Mouse (Mus musculus): Measurements from ENCODE around the gene Umod. TPM values are rescaled to one million over a fixed set of nuclear protein-coding genes. Genes with fewer than 3 reads are reported as not detected.

Gene Umod
- polyA plus RNA-seq, 1 experiment from 2014 or later = not detected

Other genes starting within 250 kb of the Umod start
- not detected in 2 replicates for gene Gp2, start 20.0 kb downstream of the Umod start, polyA plus RNA-seq (2016; fragmentation: Nextera tagmentation; extraction: Ambion mirVana)
- not detected in 2 replicates for gene Acsm5, start 40.2 kb upstream of the Umod start, polyA plus RNA-seq (2016; fragmentation: Nextera tagmentation; extraction: Ambion mirVana)
- gene Pdilt, start 44.2 kb upstream of the Umod start, polyA plus RNA-seq (2016; fragmentation: Nextera tagmentation; extraction: Ambion mirVana) = 0.06 TPM in 1 of 2 replicates, not detected in the other
- not detected in 2 replicates for gene Acsm2, start 75.1 kb upstream of the Umod start, polyA plus RNA-seq (2016; fragmentation: Nextera tagmentation; extraction: Ambion mirVana)
- gene Acsm1, start 127.7 kb upstream of the Umod start, polyA plus RNA-seq (2016; fragmentation: Nextera tagmentation; extraction: Ambion mirVana) = not detected in 2 replicates
- not detected in 2 replicates for gene Acsm4, start 210.7 kb upstream of the Umod start, polyA plus RNA-seq (2016; fragmentation: Nextera tagmentation; extraction: Ambion mirVana)
- gene Thumpd1, start 241.5 kb upstream of the Umod start, polyA plus RNA-seq (2016; fragmentation: Nextera tagmentation; extraction: Ambion mirVana) = 103 TPM in 2 replicates

Measured in midbrain, embryonic 10.5 days (tissue).